Mouse (Mus musculus) bone marrow, adult 2 months (tissue): ENCODE results near the gene Nop58.

ENCODE experiments used
- CTCF ChIP-seq: fragments of 200-500 bp; IDR thresholded peaks from 2 replicates; pipeline ENCODE4 v1.5.1; 2011; ENCODE audit warnings: low read length, control low read depth; ENCODE audit not compliant: control insufficient read depth, insufficient read depth
- POLR2A ChIP-seq: fragments of 200-500 bp; IDR thresholded peaks from 2 replicates; pipeline ENCODE4 v1.6.1; 2011; ENCODE audit warnings: low read depth, mild to moderate bottlenecking, control low read depth, low read length, borderline replicate concordance; ENCODE audit not compliant: control insufficient read depth

GRCm38 (mm10) chr1:59749047-59749446 is 64.3 kb downstream of the Nop58 start:
- TF ChIP-seq CTCF = no peak
- no peak for TF ChIP-seq POLR2A
